Mouse (Mus musculus) lung, postnatal 0 days (tissue): ENCODE data around the gene Rock2.

ENCODE experiments used
- CTCF ChIP-seq: IDR thresholded peaks from 2 replicates; pipeline ENCODE4 v1.5.1; 2016; ENCODE audit warnings: antibody characterized with exemption, mild to moderate bottlenecking
- EP300 ChIP-seq: IDR thresholded peaks from 2 replicates; pipeline ENCODE4 v1.6.1; 2016; ENCODE audit warnings: antibody characterized with exemption, mild to moderate bottlenecking, control low read depth

GRCm38 (mm10) chr12:16898221-16898620 lies 3.5 kb downstream of the Rock2 start:
- no peak for TF ChIP-seq EP300
- no peak for TF ChIP-seq CTCF
